Mouse (Mus musculus): ENCODE results near the gene Hspbp1. TPM values are rescaled to one million over a fixed set of nuclear protein-coding genes. Genes with fewer than 3 reads are reported as not detected.

The Hspbp1 gene
- polyA plus RNA-seq, 1 experiment, result 39.4 TPM

DNA sequence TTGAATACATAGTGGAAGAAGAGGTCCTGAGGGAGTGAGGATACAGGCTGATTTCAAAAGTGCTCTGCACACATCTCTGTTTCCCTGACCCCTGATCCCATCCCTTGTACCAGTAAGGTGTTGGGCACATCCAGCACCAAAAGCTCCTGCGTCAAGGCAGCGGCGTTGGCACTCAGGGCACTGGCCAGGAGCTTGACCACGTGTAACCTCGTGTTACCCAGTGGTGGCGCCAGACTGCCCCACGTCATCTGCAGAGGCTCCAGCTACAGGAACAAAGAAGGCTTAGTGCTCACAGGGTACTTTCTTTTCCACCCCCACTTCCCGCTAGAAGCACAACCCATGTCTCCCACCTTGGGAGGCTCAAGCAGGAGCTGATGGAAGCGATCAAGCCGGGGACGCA lies 43.7 kb downstream of the Hspbp1 start:
- H3K27me3 ChIP-seq (replicated peaks; ENCODE audit: control insufficient read depth, insufficient read depth, low read length), result no peaks in the 10 kb centered on the region
- H3K27ac ChIP-seq (ENCODE audit: insufficient read depth, low read depth, low read length), result no peak overlapping the region
- peaks cover 4% of the 10 kb centered on the region for H3K36me3 ChIP-seq (ENCODE audit: control insufficient read depth, insufficient read depth, low read length)
- DNase-seq, result no peak
- WGBS, result 80% methylated on average over 11 of the region's 11 CpGs
- H3K4me3 ChIP-seq (ENCODE audit: insufficient read depth, low read depth, low read length), result no peak overlapping the region
- no peaks in the 10 kb centered on the region for H3K4me1 ChIP-seq (ENCODE audit: control insufficient read depth, insufficient read depth, low read length)
- TF ChIP-seq POLR2A (IDR thresholded peaks at IDR 0.05; ENCODE audit: low read depth, low read length) (no peak), CTCF (conservative IDR thresholded peaks at IDR 0.05; ENCODE audit: insufficient read depth, insufficient read length, low read depth, low read length) (peak; percentile 26)

- no peak for TF ChIP-seq CTCF (conservative IDR thresholded peaks at IDR 0.05; ENCODE audit: insufficient read depth, insufficient read length, low read depth, low read length)
- 70% methylated on average over 4 of the region's 4 CpGs for WGBS
- no peak for DNase-seq
Observed at GRCm38 (mm10) chr7:4636179-4636578, 48.7 kb downstream of the Hspbp1 start.

GRCm38 (mm10) chr7:4631031-4631430 lies 53.8 kb downstream of the Hspbp1 start, which contains the start of gene Tmem86b:
Tmem86b (minus strand) TSS chr7:4631422.
- H3K27me3 ChIP-seq (replicated peaks; ENCODE audit: control insufficient read depth, insufficient read depth, low read length), result no peaks in the 10 kb centered on the region
- no peak within 1 kb of the TSS for H3K27ac ChIP-seq (ENCODE audit: insufficient read depth, low read depth, low read length)
- WGBS, result 61% methylated on average over 4 of the region's 4 CpGs
- H3K4me3 ChIP-seq (ENCODE audit: insufficient read depth, low read depth, low read length), result no peak within 1 kb of the TSS
- H3K36me3 ChIP-seq (ENCODE audit: control insufficient read depth, insufficient read depth, low read length), result peaks cover 2% of the 10 kb centered on the region
- no peak for TF ChIP-seq CTCF (conservative IDR thresholded peaks at IDR 0.05; ENCODE audit: insufficient read depth, insufficient read length, low read depth, low read length)
- peak; percentile 89 for DNase-seq
- H3K4me1 ChIP-seq (ENCODE audit: control insufficient read depth, insufficient read depth, low read length), result peaks cover 3% of the 10 kb centered on the region; the same call in 1 of the 2 replicates

More at GRCm38 (mm10) chr7:4636179-4636578, 48.7 kb downstream of the Hspbp1 start:
- no peaks in the 10 kb centered on the region for H3K27me3 ChIP-seq (replicated peaks; ENCODE audit: control insufficient read depth, insufficient read depth, low read length)
- no peak overlapping the region for H3K4me3 ChIP-seq (ENCODE audit: insufficient read depth, low read depth, low read length)
- H3K36me3 ChIP-seq (ENCODE audit: control insufficient read depth, insufficient read depth, low read length), result peaks cover 4% of the 10 kb centered on the region
- no peak overlapping the region for H3K27ac ChIP-seq (ENCODE audit: insufficient read depth, low read depth, low read length)
- H3K4me1 ChIP-seq (ENCODE audit: control insufficient read depth, insufficient read depth, low read length), result no peaks in the 10 kb centered on the region

DNA sequence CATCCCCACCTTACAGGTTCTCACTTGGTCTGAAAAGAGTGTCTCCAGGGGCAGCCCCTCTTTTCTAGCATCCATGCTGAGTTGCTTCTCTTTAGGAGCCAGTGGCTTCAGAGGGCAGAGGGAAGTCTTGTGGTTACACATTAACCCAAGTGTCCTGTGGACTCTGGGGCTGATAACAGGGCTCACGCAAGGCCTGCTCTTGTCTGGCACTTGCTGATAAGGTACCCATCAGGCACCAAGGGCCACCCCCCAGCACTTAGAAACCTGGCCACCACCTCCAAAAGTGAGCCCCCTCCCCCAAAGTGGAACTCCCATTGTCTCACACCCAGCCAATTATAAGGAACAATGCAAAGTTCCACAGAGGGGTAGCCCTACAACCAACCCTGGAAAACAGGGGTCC lies 54.7 kb downstream of the Hspbp1 start:
- peaks cover 3% of the 10 kb centered on the region; the same call in 1 of the 2 replicates for H3K4me1 ChIP-seq (ENCODE audit: control insufficient read depth, insufficient read depth, low read length)
- peak; percentile 77 for DNase-seq
- H3K27ac ChIP-seq (ENCODE audit: insufficient read depth, low read depth, low read length), result no peak overlapping the region

GRCm38 (mm10) chr7:4629586-4629985 lies 55.3 kb downstream of the Hspbp1 start:
- DNase-seq, result no peak
- Histone ChIP-seq H3K4me1 (ENCODE audit: control insufficient read depth, insufficient read depth, low read length) (peaks cover 3% of the 10 kb centered on the region; the same call in 1 of the 2 replicates), H3K4me3 (ENCODE audit: insufficient read depth, low read depth, low read length) (no peak overlapping the region)

More for the DNA sequence above, 54.7 kb downstream of the Hspbp1 start:
- peaks cover 2% of the 10 kb centered on the region for H3K36me3 ChIP-seq (ENCODE audit: control insufficient read depth, insufficient read depth, low read length)
- H3K27me3 ChIP-seq (replicated peaks; ENCODE audit: control insufficient read depth, insufficient read depth, low read length), result no peaks in the 10 kb centered on the region
- WGBS, result 58% methylated on average over 1 of the region's 1 CpGs
- TF ChIP-seq POLR2A (IDR thresholded peaks at IDR 0.05; ENCODE audit: low read depth, low read length), result no peak
- no peak for TF ChIP-seq CTCF (conservative IDR thresholded peaks at IDR 0.05; ENCODE audit: insufficient read depth, insufficient read length, low read depth, low read length)
- no peak overlapping the region for H3K4me3 ChIP-seq (ENCODE audit: insufficient read depth, low read depth, low read length)

DNA sequence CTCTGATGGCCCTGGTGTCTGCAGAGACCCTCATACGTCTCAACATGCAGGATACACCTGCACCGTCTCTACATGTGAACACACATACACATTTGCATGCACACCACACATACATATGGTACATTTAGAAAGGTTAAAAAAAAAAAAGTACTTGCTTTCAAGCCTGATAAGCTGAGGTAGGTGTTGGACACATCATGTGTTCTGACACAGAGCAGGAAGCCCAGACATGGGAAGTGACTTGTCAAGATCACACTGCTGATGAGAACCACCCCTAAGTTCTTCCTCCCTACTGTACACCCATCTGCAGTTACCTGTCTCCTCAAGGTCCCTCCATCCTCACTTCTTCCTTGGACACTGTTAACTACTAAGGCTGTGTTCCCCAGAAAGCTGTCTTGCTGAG lies 58.9 kb downstream of the Hspbp1 start:
- TF ChIP-seq POLR2A (IDR thresholded peaks at IDR 0.05; ENCODE audit: low read depth, low read length), result no peak
- TF ChIP-seq CTCF (conservative IDR thresholded peaks at IDR 0.05; ENCODE audit: insufficient read depth, insufficient read length, low read depth, low read length), result no peak
- Histone ChIP-seq H3K36me3 (ENCODE audit: control insufficient read depth, insufficient read depth, low read length) (no peaks in the 10 kb centered on the region), H3K4me1 (ENCODE audit: control insufficient read depth, insufficient read depth, low read length) (peaks cover 3% of the 10 kb centered on the region; the same call in 1 of the 2 replicates), H3K4me3 (ENCODE audit: insufficient read depth, low read depth, low read length) (no peak overlapping the region), H3K27me3 (replicated peaks; ENCODE audit: control insufficient read depth, insufficient read depth, low read length) (no peaks in the 10 kb centered on the region), H3K27ac (ENCODE audit: insufficient read depth, low read depth, low read length) (no peak overlapping the region)
- WGBS, result 89% methylated on average over 2 of the region's 2 CpGs
- DNase-seq, result no peak

More at GRCm38 (mm10) chr7:4629586-4629985, 55.3 kb downstream of the Hspbp1 start:
- H3K27me3 ChIP-seq (replicated peaks; ENCODE audit: control insufficient read depth, insufficient read depth, low read length), result no peaks in the 10 kb centered on the region
- H3K36me3 ChIP-seq (ENCODE audit: control insufficient read depth, insufficient read depth, low read length), result peaks cover 2% of the 10 kb centered on the region
- 71% methylated on average over 5 of the region's 5 CpGs for WGBS
- no peak overlapping the region for H3K27ac ChIP-seq (ENCODE audit: insufficient read depth, low read depth, low read length)
- TF ChIP-seq CTCF (conservative IDR thresholded peaks at IDR 0.05; ENCODE audit: insufficient read depth, insufficient read length, low read depth, low read length), result no peak
- TF ChIP-seq POLR2A (IDR thresholded peaks at IDR 0.05; ENCODE audit: low read depth, low read length), result no peak

GRCm38 (mm10) chr7:4624343-4624742 lies 60.5 kb downstream of the Hspbp1 start:
- 55% methylated on average over 1 of the region's 1 CpGs for WGBS
- DNase-seq, result peak; percentile 31
- no peaks in the 10 kb centered on the region for H3K27me3 ChIP-seq (replicated peaks; ENCODE audit: control insufficient read depth, insufficient read depth, low read length)
- H3K4me3 ChIP-seq (ENCODE audit: insufficient read depth, low read depth, low read length), result no peak overlapping the region
- H3K27ac ChIP-seq (ENCODE audit: insufficient read depth, low read depth, low read length), result no peak overlapping the region
- TF ChIP-seq POLR2A (IDR thresholded peaks at IDR 0.05; ENCODE audit: low read depth, low read length) (no peak), CTCF (conservative IDR thresholded peaks at IDR 0.05; ENCODE audit: insufficient read depth, insufficient read length, low read depth, low read length) (peak; percentile 42; the same call in 1 of the 2 replicates)
- H3K4me1 ChIP-seq (ENCODE audit: control insufficient read depth, insufficient read depth, low read length), result no peaks in the 10 kb centered on the region
- no peaks in the 10 kb centered on the region for H3K36me3 ChIP-seq (ENCODE audit: control insufficient read depth, insufficient read depth, low read length)

All from kidney, adult 2 months (tissue).